Mouse (Mus musculus): ENCODE data around the gene Ptpro.

Gene Ptpro

DNA sequence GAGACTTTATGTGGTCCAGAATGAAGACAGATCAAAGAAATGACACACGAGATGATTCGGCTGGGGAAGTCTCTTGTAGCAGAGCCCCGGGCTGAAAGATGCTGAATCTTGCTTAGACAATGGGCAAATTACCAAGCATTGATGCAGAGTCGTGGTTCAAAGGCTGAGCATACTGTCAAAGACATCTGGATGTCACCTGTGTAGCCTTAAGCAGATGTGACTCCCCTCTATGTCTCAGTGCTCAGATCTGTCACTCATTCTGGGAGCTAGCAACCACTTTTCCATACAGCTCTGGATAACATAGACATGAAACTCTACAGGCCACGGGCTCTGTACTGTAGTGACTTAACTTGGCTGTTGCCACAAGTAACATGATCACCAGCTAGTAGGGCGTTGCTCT lies 119.3 kb downstream of the Ptpro start:
- no peaks in the 10 kb centered on the region for H3K4me1 ChIP-seq (replicated peaks; ENCODE audit: low read depth, low read length)
- H3K4me3 ChIP-seq (replicated peaks; ENCODE audit: low read length) = no peak overlapping the region
- TF ChIP-seq POU5F1 (IDR thresholded peaks at IDR 0.05; ENCODE audit: borderline replicate concordance, low read length) = no peak
- no peak for TF ChIP-seq CTCF (conservative IDR thresholded peaks at IDR 0.05; ENCODE audit: low read length)
- TF ChIP-seq NANOG (IDR thresholded peaks at IDR 0.05; ENCODE audit: borderline replicate concordance, low read length) = no peak
- H3K27me3 ChIP-seq (ENCODE audit: insufficient read depth, low read length) = no peaks in the 10 kb centered on the region
- no peaks in the 10 kb centered on the region for H3K36me3 ChIP-seq (ENCODE audit: insufficient read depth, low read length)
- no peaks in the 10 kb centered on the region for H3K9me3 ChIP-seq (ENCODE audit: low read length)

GRCm38 (mm10) chr6:137373920-137374319 lies 121.8 kb downstream of the Ptpro start:
- Histone ChIP-seq H3K36me3 (ENCODE audit: insufficient read depth, low read length) (no peaks in the 10 kb centered on the region), H3K9me3 (ENCODE audit: low read length) (no peaks in the 10 kb centered on the region), H3K4me1 (replicated peaks; ENCODE audit: low read depth, low read length) (no peaks in the 10 kb centered on the region), H3K4me3 (replicated peaks; ENCODE audit: low read length) (no peak overlapping the region), H3K27me3 (ENCODE audit: insufficient read depth, low read length) (no peaks in the 10 kb centered on the region)
- TF ChIP-seq POU5F1 (IDR thresholded peaks at IDR 0.05; ENCODE audit: borderline replicate concordance, low read length) (no peak), CTCF (conservative IDR thresholded peaks at IDR 0.05; ENCODE audit: low read length) (no peak), NANOG (IDR thresholded peaks at IDR 0.05; ENCODE audit: borderline replicate concordance, low read length) (no peak)

GRCm38 (mm10) chr6:137382546-137382945 lies 130.4 kb downstream of the Ptpro start:
- Histone ChIP-seq H3K4me3 (replicated peaks; ENCODE audit: low read length) (no peak overlapping the region), H3K4me1 (replicated peaks; ENCODE audit: low read depth, low read length) (0 out of 2 replicates have a peak, but pooled peaks cover 3% of the 10 kb centered on the region), H3K36me3 (ENCODE audit: insufficient read depth, low read length) (no peaks in the 10 kb centered on the region), H3K27me3 (ENCODE audit: insufficient read depth, low read length) (0 out of 2 replicates have a peak, but pooled peaks cover 3% of the 10 kb centered on the region), H3K9me3 (ENCODE audit: low read length) (no peaks in the 10 kb centered on the region; the same call in 1 of the 2 replicates)
- TF ChIP-seq NANOG (IDR thresholded peaks at IDR 0.05; ENCODE audit: borderline replicate concordance, low read length) (no peak), POU5F1 (IDR thresholded peaks at IDR 0.05; ENCODE audit: borderline replicate concordance, low read length) (no peak), CTCF (conservative IDR thresholded peaks at IDR 0.05; ENCODE audit: low read length) (no peak)

GRCm38 (mm10) chr6:137386344-137386743 lies 134.2 kb downstream of the Ptpro start:
- no peaks in the 10 kb centered on the region; the same call in 1 of the 2 replicates for H3K9me3 ChIP-seq (ENCODE audit: low read length)
- no peaks in the 10 kb centered on the region for H3K27me3 ChIP-seq (ENCODE audit: insufficient read depth, low read length)
- 0 out of 2 replicates have a peak, but pooled peaks cover 3% of the 10 kb centered on the region for H3K4me1 ChIP-seq (replicated peaks; ENCODE audit: low read depth, low read length)
- no peaks in the 10 kb centered on the region for H3K36me3 ChIP-seq (ENCODE audit: insufficient read depth, low read length)
- TF ChIP-seq POU5F1 (IDR thresholded peaks at IDR 0.05; ENCODE audit: borderline replicate concordance, low read length) (no peak), CTCF (conservative IDR thresholded peaks at IDR 0.05; ENCODE audit: low read length) (no peak), NANOG (IDR thresholded peaks at IDR 0.05; ENCODE audit: borderline replicate concordance, low read length) (no peak)
- no peak overlapping the region for H3K4me3 ChIP-seq (replicated peaks; ENCODE audit: low read length)

GRCm38 (mm10) chr6:137386935-137387334 lies 134.8 kb downstream of the Ptpro start:
- Histone ChIP-seq H3K36me3 (ENCODE audit: insufficient read depth, low read length) (no peaks in the 10 kb centered on the region), H3K4me1 (replicated peaks; ENCODE audit: low read depth, low read length) (0 out of 2 replicates have a peak, but pooled peaks cover 3% of the 10 kb centered on the region), H3K4me3 (replicated peaks; ENCODE audit: low read length) (no peak overlapping the region), H3K9me3 (ENCODE audit: low read length) (no peaks in the 10 kb centered on the region; the same call in 1 of the 2 replicates), H3K27me3 (ENCODE audit: insufficient read depth, low read length) (no peaks in the 10 kb centered on the region)
- TF ChIP-seq NANOG (IDR thresholded peaks at IDR 0.05; ENCODE audit: borderline replicate concordance, low read length) (no peak), POU5F1 (IDR thresholded peaks at IDR 0.05; ENCODE audit: borderline replicate concordance, low read length) (no peak), CTCF (conservative IDR thresholded peaks at IDR 0.05; ENCODE audit: low read length) (no peak; the same call in 1 of the 2 replicates)

DNA sequence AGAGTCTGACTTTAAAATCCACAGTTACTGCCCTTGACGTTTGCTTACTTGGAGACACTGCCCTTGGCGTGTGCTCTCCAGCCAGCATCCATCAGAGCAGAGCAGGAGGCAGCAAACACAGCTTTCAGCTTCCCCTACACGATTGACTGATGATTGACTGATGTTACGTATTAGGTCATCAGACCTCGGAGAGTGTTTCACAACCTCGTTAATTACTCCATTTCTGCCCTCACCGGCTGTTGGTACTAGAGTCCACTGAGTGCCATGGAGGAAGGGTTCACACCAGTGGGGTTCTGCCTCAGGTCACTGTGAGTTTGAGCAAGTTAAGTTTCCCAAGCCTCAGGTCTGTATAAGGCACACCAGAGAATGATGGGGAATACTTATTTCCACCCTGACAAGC lies 143.0 kb downstream of the Ptpro start:
- no peaks in the 10 kb centered on the region for H3K27me3 ChIP-seq (ENCODE audit: insufficient read depth, low read length)
- no peaks in the 10 kb centered on the region for H3K9me3 ChIP-seq (ENCODE audit: low read length)
- TF ChIP-seq CTCF (conservative IDR thresholded peaks at IDR 0.05; ENCODE audit: low read length) = no peak
- TF ChIP-seq NANOG (IDR thresholded peaks at IDR 0.05; ENCODE audit: borderline replicate concordance, low read length) = no peak
- TF ChIP-seq POU5F1 (IDR thresholded peaks at IDR 0.05; ENCODE audit: borderline replicate concordance, low read length) = no peak
- no peak overlapping the region for H3K4me3 ChIP-seq (replicated peaks; ENCODE audit: low read length)
- no peaks in the 10 kb centered on the region for H3K36me3 ChIP-seq (ENCODE audit: insufficient read depth, low read length)
- no peaks in the 10 kb centered on the region for H3K4me1 ChIP-seq (replicated peaks; ENCODE audit: low read depth, low read length)

DNA sequence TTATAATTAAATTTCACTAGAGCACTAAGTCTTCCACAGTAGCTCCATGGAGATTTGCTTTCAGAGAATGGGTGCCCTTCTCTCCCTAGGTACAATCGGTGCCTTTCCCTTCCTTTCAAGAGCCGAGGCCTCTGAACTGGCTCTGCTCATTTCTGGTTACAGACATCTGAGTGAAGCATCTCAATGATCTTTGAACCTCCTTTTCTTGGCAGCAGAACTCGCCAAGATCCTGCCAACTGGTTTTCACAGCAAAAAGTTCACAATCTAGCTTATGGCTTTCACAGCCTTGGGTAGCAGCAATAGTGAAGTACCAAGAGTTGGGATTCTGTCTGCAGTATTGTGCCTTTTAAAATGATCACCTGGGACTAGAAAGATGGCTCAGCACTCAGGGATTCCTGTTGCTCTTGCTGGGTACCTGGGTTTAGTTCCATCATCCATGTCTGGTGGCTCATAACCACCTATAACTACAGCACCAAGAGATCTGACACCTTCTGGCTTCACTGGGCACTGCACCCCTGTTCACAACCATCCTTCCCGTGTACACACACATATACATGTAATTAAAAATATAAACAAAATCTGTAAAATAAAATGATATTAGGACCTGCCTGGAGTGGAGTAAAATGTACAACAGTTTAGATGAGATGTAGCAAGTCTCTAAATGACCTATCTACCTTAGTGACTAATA lies 144.1 kb downstream of the Ptpro start:
- Histone ChIP-seq H3K9me3 (ENCODE audit: low read length) (no peaks in the 10 kb centered on the region), H3K27me3 (ENCODE audit: insufficient read depth, low read length) (no peaks in the 10 kb centered on the region), H3K4me3 (replicated peaks; ENCODE audit: low read length) (no peak overlapping the region), H3K36me3 (ENCODE audit: insufficient read depth, low read length) (no peaks in the 10 kb centered on the region), H3K4me1 (replicated peaks; ENCODE audit: low read depth, low read length) (no peaks in the 10 kb centered on the region)
- no peak for TF ChIP-seq CTCF (conservative IDR thresholded peaks at IDR 0.05; ENCODE audit: low read length)
- no peak for TF ChIP-seq NANOG (IDR thresholded peaks at IDR 0.05; ENCODE audit: borderline replicate concordance, low read length)
- no peak for TF ChIP-seq POU5F1 (IDR thresholded peaks at IDR 0.05; ENCODE audit: borderline replicate concordance, low read length)

GRCm38 (mm10) chr6:137397358-137397757 lies 145.2 kb downstream of the Ptpro start:
- Histone ChIP-seq H3K4me1 (replicated peaks; ENCODE audit: low read depth, low read length) (no peaks in the 10 kb centered on the region), H3K9me3 (ENCODE audit: low read length) (no peaks in the 10 kb centered on the region), H3K27me3 (ENCODE audit: insufficient read depth, low read length) (no peaks in the 10 kb centered on the region), H3K4me3 (replicated peaks; ENCODE audit: low read length) (no peak overlapping the region), H3K36me3 (ENCODE audit: insufficient read depth, low read length) (no peaks in the 10 kb centered on the region)
- TF ChIP-seq POU5F1 (IDR thresholded peaks at IDR 0.05; ENCODE audit: borderline replicate concordance, low read length) = no peak
- TF ChIP-seq NANOG (IDR thresholded peaks at IDR 0.05; ENCODE audit: borderline replicate concordance, low read length) = no peak
- no peak for TF ChIP-seq CTCF (conservative IDR thresholded peaks at IDR 0.05; ENCODE audit: low read length)

Measured in E14TG2a.4 (cell line).